Mouse (Mus musculus) 3T3-L1 (cell line): Measurements from ENCODE around the gene Rmi2.

ENCODE experiments used
- DNase-seq: peaks from one replicate; pipeline ENCODE4 v3.0.0-alpha.2; 2015; ENCODE audit warnings: low read depth, low spot score

Gene Rmi2

DNA sequence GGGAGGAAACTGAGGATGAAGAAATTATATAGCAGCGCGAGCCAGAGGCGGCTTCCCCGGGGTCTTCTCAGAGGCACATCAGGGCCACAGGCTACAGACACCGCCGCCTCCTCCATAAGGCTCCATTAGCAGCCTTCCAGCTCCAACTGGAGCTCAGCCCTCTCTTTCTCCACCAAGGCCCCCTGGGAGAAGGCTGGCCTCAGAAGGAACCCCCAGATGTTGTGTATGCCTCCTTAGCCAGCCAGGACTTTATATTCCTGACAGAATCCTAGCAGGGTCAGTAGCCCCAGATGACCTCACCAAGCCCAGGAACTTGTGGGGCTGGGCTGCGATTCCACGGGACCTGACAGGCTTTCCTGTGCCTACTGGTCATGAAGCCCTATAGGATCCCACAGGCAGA is 32.0 kb downstream of the Rmi2 start:
- DNase-seq, result no peak

DNA sequence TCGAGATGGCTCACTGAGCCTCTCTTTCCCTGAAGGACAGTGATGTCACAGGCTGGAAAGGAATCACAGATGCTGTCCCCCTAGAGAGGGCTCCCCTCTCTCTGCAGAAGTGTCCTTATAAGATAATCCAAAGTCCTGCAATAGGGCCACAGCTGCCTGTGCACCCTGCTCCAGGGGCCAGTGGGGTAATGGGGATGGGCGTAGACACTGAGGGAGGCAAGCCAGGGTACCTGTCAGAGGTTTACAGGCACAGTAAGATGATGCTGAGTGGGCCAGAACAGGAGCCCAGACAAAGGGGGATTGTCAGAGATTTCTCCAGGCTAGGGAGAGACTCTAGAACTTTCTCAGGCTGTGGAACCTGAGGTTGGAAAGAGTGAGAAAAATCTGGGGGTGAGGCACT is 32.6 kb downstream of the Rmi2 start:
- no peak for DNase-seq

DNA sequence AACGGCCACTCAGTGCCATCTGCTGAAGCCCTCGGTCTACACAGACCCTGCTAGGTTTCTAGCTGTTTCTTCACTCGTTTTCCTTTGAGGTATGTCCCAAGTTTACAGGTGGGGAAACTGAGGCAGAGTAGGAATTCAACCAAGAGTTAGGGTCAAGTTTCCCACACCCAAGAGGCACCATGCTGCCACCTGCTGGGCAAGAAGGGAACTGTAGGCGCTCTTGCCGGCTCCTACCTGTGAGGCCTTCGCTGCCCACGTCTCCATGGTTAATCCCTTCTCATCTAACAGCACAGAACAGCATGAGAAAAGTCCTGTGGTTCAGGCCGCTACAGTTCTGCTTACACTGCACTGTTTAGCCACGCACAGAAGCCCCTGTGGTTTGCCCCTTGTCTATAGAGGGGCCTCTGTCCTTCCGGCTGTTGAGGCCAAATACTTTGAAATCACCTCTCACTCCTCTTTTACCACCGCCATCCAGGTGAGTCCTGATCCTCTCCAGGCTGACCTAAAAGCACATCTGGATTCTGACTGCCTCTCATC is 33.1 kb downstream of the Rmi2 start:
- peak; percentile 74 for DNase-seq

DNA sequence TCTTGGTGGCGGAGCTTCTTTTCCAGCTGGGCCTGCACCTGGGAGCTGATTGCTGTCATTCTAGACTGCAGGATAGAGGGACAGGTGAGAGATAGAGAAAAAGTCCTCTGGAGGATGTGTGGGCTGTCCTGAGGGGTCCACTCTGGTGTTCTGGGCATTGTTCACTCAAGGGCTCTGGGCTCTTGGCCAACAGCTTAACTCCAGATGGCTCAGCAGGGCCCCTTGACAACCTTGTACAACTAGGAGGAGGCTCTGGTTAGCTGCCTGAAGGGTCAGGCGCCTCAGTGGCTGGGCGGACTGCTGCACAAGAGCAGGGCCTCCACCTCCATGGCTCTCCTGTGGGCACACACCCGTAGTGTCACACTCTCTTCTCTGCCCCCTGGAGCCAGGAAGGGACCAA is 36.1 kb downstream of the Rmi2 start:
- no peak for DNase-seq

DNA sequence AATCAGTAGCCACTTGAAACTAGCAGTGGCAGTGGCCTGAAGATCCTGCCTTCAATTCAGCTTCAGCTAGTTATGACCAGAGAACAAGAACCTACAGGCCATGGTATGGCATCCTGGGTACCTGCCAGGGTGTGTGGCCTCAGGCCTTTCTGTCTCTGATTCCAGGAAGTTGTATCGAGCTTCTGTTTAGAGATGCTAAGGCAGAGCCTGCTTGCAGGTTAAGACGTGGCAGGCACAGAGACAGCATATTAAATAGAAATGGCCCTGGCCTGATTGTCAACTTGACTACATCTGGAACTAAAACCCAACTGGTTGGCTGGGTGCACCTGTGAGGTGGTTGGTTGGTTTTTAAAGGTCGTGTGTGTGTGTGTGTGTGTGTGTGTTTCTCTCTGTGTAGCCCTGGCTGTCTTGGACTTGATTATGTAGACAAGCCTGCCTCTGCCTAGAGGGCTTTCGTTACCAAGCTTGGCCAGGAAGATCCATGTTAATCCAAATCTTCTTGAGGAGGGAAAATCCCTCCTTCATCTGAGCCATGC is 38.0 kb downstream of the Rmi2 start:
- DNase-seq, result no peak

DNA sequence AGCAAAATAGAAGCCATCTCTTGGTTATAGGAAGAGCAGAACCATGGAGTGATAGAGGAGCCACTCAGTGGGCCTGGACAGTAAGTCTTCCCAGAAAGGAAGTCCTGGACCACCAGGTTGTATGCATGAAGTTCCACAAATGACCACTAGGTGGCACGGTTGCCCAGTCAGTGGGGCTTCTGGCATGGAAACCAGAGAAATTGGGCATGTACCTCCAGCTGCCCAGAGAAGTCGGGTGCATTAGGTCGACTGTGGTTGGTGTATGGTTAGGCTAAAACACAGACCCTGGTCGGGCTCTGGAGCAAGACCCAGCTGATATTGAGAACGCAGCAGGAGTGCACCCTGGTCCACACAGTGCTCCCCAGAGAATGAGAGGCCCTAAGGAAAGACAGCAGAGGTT is 38.8 kb downstream of the Rmi2 start:
- peak; percentile 92 for DNase-seq

DNA sequence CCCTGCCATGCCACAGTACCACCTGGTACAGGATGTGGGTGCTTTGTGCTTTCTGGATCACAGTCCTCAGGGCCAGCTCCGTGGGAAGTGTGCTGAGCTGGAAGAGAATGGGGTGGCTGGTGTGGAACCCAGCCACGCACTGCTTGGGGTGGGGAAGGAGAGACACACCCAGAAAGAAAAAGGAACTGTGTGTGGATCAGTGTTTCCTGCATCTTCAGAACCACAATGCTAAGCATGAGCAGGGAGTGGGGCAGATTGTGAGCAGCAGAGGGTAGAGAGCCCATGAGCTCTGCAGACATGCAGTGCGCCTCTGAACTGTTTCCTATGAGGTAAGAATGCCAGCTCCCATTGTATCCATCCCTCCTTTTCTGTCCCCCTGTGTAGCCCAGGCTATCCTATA is 43.4 kb downstream of the Rmi2 start:
- no peak for DNase-seq

DNA sequence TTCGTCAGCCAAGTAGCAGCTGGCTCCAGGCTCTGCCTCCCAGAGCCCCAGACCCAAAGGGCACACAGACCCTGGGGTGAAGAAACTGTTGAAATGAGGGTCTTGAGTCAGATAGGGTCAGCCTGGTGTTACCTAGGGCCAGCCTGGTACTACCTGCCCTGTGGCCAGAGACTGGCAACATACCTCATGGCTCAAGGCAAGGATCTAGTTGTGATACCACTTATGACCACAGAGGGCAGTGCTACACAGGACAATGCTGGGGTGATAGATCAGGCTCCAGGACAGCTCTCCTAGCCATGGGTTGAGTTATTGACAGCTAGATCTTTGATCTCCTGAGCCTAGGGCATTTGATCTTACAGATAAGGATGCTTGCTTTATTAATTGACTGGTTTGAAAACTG is 44.6 kb downstream of the Rmi2 start:
- DNase-seq, result peak; percentile 85

DNA sequence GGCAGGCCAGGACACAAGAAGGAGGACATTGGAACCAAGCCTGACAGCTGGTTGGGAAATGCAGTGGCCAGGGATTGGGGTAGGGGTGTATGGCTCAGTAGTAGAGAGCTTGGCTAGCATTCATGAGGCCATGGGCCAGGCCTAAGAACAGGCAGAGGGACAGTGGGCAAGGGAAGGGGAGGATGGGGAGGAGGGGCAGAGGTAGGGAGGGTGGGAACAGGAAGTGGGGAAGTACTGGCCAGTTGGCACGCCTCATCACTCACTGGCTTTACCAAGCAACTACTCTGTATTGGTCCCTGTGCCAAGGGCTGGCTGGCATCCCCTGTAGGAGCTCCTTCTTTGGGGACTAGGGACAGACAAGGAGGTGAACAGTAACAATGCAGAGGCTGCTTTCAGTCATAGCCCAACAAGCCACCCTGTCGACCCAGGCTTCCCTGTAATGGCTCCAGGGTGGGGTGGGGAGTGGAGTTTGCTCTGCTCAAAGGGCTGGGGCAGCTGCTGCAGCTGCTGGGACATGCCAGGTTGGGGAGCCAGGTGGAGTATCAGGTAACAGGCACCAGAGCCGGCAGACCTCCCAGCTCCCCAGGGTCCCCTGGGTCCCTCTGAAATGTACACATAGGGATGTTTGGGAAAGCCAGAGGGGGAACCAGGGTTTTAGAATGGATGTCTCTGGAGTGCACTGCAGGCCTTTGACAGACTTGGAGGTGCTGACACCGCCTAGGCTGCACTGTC is 46.5 kb downstream of the Rmi2 start:
- DNase-seq, result no peak

DNA sequence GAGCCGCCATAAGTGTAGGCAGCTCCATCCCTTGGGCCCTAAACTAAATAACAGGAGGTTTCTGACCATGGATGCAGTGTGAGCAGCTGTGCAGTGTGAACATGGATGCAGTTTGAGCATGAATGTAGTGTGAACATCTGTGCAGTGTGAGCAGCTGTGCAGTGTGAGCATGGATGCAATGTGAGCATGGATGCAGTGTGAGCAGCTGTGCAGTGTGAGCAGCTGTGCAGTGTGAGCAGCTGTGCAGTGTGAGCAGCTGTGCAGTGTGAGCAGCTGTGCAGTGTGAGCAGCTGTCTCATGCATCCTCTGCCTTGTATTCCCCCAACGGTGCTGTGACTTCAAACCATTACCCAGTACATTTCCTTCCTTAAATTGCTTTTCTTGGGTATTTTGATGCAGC is 52.6 kb downstream of the Rmi2 start:
- DNase-seq, result no peak

DNA sequence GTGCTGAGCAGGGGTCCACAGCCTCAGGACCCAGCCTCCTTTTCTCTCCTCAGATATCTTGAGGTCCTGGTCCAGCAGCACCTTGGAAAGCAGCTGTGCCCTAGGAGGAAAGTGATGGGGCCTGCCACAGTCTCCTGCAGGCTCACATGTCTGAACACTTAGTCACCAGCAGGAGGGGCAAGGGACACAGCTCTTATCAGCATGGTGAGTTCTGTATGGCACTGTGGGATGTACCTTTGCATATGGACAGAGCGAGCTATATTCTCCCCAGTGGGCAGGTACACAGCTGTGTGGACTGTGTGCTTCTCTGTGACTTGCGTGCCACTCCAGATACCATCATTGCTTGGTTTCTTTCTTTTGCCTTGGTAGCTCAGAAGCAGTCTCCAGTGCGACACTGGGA is 55.5 kb downstream of the Rmi2 start:
- peak; percentile 83 for DNase-seq

DNA sequence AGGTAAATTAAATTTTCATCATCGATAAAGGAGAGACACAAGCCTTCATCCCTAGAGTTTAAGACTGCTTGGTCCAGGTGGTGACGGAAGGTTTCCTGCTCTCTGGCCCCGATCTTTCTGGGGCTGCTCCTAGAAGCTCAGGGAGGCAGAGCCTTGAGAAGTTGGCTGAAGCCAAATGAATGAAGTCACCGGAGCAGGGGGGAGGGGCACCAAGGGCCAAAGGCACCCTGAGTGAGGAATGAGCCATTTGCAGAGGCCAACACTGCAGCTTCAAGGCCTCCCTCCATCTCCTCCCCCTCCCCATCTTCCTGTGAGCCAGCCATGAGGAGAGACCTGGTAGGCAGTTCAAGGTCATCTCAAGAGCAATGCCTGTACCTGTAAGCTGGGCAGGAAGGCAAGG is 58.3 kb downstream of the Rmi2 start:
- no peak for DNase-seq

DNA sequence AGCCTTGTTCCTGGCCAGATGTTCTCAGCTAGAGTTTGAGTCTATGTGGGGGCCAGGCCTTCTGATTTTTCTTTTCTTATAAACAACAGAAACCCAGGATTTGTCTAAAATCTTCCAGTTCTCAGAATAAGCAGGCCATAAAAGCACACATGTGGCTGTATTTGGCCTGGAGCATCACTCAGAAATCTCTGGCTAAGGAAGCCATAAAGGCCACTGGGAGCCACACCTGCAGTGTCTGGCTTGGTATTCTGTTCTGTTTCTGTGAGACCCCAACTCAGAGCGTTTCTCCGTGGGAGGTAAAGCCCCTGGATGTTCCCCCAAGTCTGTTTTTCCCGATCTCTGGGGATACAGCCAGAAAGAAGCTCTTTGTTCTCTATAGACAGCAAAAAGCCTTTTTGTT is 61.0 kb downstream of the Rmi2 start:
- no peak for DNase-seq

DNA sequence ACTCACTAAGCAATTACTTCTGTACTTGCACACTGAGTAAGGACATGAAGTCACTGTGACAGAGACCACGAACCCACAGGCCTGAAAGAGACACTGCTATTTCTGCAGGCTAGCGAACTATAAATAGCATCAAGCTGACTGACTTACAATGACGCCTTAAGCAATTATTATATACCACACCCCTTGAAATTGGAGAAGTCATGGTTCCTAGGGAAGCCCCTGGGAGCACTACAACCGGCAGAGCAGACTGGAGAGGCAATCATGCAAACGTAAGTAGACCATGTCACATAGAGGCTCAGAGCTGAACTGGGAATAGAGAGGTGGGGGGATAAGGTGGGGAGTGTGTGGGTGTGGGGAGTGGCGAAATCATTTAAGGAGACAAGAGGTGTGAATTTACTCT is 62.5 kb downstream of the Rmi2 start:
- DNase-seq, result peak; percentile 71

DNA sequence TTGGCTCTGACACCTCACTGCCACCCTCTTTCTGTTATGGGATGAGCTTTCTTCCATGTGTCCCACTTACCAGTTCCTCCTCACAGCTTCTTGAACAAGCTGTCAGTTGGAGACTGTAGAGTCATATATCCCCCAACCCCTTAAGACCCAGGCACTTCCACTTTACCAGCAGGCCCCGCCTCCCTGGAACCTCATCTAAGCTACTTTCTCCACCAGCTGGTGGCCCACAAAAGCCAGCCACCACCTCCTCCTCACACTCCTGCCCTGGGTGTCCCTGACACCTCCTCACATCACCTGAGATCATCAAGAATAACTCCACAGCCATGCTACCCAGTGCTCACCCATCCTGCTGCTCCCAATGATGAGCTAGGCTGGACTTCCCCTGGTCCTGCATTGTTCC is 65.9 kb downstream of the Rmi2 start:
- DNase-seq, result no peak

DNA sequence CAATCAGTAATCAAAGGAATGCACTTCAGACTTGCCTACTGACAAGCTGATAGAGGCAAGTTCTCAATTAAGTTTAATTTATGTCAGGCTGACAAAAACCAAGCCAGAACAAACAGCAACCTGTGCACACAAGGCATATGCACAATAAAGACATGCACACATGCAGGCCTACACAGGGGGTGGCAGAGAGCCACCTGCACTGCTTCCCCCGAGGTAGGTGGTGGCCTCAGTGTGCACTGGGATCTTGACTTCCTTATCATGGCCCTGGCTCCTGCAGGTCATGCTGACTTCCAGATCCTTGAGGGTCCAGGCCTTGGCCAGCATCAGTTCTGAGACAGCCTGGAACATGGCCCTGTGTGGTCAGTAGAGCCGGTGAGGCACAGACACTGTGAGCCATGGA is 67.1 kb downstream of the Rmi2 start:
- no peak for DNase-seq

DNA sequence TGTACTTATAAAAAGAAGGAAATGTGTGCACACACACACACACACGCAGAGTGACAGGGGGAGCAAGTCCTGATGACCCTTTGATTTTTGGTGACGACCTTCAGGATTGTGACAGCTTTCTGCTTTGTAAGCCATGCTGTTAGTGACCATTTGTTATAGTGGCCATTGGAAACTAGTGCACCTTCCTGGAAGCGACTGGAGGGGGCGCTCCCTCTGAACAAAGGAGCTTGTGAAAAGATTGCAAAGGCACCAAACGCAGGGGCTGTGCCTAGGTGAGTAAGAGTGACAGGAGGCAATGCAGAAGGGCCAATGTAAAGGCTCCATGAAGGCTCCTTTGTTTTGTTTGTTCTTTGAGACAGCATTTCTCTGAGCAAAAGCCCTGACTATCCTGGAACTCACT is 68.0 kb downstream of the Rmi2 start:
- no peak for DNase-seq

DNA sequence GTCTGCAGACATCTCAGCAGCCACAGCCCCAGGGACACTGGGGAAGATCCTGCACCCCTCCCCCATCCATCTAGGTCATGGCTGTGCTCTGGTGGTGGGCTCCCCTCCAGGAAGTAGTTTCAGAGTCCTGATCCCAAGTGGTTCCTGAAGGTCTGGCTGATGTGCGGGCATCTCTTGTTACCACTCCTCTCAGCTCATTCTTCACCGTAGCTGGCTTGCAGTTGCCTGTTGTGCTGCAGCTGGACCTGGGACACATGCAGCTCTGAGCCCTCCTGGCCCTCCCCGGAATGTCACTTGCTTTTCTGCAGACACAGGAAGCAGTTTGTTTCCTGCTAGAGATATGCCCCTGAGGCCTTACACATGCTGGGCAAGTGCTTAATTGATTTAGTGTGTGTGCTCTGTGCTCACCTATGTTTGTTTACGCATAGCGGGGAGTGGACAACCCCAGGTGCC is 70.8 kb downstream of the Rmi2 start:
- no peak for DNase-seq

DNA sequence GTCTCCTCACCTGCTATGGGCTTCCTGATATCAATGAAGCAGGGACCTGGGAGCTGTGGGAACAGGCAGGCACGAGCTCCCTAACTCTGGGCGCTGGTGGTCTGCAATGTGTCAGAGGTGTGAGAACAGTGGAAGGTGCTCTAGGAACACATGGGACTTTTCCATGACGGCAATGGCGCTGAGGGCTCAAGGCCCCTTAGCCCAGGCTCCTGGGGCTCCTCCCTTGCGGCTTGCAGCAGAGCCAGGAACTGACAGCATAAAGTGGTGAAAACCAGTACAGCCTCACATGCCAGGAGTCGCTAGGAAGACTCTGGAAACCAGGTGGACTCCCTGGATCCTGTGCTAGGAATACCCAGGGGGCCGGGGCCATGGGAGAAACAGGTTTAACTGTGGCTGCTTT is 75.7 kb downstream of the Rmi2 start:
- no peak for DNase-seq

DNA sequence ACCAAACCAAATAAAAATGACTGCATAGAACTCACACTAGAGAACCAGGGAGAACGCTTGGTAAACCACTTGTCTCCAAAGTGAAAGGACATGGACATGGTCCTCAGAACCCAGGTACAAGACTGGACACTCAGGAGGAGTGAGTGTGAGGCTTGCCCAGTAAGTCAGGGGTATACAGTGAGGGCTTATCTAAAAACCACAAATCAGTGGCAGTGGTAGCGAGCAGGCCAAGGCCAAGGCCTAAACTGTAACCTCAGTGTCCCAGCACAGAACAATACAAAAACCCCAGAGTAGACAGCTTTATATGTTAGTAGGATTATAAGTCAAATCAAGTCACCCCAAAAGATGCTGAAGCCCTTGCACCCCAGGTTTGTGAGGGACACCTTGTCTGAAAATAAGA is 76.2 kb downstream of the Rmi2 start:
- no peak for DNase-seq

DNA sequence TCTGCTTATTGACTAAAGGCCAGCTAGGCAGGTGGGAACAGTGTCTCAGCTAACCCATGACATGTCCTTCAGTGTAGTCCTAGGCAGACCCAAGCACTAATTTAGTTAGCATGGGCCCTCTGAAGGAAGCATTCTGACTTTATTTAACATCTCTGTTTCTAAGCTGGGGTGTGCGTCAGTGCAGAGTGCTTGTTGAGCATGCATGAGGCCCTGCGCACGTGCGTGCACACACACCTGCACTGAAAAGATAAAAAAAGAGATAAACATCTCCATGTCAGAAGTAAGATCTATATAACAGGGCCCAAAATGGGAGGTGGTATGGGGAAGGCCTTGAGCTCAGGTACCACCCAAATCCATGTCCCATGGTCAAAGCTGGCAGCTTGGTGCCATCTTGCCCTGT is 80.2 kb downstream of the Rmi2 start:
- no peak for DNase-seq

DNA sequence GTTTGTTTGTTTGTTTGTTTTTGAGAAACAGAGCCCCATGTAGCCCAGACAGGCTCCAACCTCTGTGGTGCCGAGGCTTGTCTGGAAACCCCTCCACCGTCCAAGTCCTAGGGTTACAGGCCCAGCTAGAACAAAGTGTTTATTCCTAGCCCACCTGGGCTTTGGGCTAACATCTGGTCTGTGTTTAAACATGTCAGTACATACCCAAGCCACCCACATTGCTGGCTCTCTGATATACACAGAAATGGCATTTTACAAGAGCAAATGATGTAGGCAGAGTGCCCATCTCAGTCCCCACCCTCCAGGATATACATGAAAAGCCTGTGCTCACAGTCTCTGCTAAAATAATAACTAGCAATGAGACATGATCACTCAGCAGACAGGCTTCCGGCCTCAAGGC is 81.4 kb downstream of the Rmi2 start:
- no peak for DNase-seq

DNA sequence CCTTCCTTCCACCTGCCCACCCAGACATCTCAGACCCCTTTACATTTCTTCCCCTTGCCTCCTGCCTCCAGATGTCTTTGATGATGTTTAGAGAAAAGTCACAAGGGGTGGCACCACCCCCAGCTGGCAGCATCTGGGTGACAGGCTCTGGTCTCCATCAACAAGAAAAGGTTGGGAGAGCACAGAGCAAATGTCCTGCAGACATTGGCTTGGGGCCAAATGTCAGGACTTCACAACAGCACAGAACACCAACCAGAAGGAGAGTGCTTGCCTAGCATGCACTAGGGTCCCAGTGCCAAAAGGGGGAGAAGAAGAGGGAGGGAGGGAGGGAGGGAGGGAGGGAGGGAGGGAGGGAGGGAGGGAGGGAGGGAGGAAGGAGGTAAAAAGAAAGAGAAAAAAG is 85.0 kb downstream of the Rmi2 start:
- DNase-seq, result no peak

DNA sequence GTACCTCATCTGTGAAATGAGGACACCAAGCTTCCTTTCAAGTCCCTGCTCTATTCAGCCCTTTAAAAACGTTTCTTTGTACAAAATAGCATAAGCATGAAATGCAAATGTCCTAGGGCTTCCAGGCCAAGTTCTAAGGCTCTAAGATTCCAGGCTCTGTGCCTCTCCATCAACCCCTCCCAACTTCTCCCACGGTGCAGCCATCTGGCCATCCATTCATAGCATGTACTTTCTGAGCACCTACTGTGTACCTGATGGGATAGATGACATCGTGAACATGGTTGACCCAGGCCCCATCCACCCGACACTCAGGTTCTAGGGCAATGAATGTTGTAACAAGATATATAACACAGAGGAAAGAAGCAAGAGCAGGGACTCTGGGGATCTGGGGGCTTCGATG is 88.7 kb downstream of the Rmi2 start:
- DNase-seq, result no peak
